Mouse (Mus musculus) CH12.LX (cell line): Measurements from ENCODE around the gene Tbrg4.

Experiments
- CTCF ChIP-seq, 2 experiments: IDR thresholded peaks in 1 of 2; conservative IDR thresholded peaks in 1 of 2; 2 replicates each; pipeline ENCODE4 v1.5.1; 2011 to 2012; ENCODE audit warnings: low read depth in 2 of 2, low read length in 2 of 2, improper control_type of control experiment in 1 of 2, inconsistent platforms in 1 of 2, mild to moderate bottlenecking in 1 of 2, moderate library complexity in 1 of 2
- ETS1 ChIP-seq: conservative IDR thresholded peaks from 2 replicates; pipeline ENCODE4 v1.6.1; 2012; ENCODE audit warnings: low read depth, mild to moderate bottlenecking, inconsistent platforms, low read length, improper control_type of control experiment, moderate library complexity
- HCFC1 ChIP-seq: IDR thresholded peaks from 2 replicates; pipeline ENCODE4 v1.6.1; 2012; ENCODE audit warnings: low read depth, mild to moderate bottlenecking, inconsistent platforms, low read length, improper control_type of control experiment
- IRF4 ChIP-seq: IDR thresholded peaks from 2 replicates; pipeline ENCODE4 v1.6.1; 2014; ENCODE audit warnings: low read depth, mild to moderate bottlenecking, inconsistent platforms, low read length, improper control_type of control experiment
- MAZ ChIP-seq: IDR thresholded peaks from 2 replicates; pipeline ENCODE4 v1.6.1; 2012; ENCODE audit warnings: low read depth, mild to moderate bottlenecking, inconsistent platforms, low read length, improper control_type of control experiment, moderate library complexity
- NELFE ChIP-seq: IDR thresholded peaks from 2 replicates; pipeline ENCODE4 v1.6.1; 2011; ENCODE audit warnings: low read depth, low read length, improper control_type of control experiment
- POLR2A ChIP-seq: IDR thresholded peaks from 2 replicates; pipeline ENCODE4 v1.6.1; 2011; ENCODE audit warnings: low read depth, mild to moderate bottlenecking, improper control_type of control experiment, low read length
- UBTF ChIP-seq: IDR thresholded peaks from 2 replicates; pipeline ENCODE4 v1.6.1; 2012; ENCODE audit warnings: low read depth, mild to moderate bottlenecking, inconsistent platforms, low read length, improper control_type of control experiment, moderate library complexity
- USF1 ChIP-seq: IDR thresholded peaks from 2 replicates; pipeline ENCODE4 v1.6.1; 2014; ENCODE audit warnings: low read depth, mild to moderate bottlenecking, inconsistent platforms, low read length, improper control_type of control experiment
- ZC3H11A ChIP-seq: IDR thresholded peaks from 2 replicates; pipeline ENCODE4 v1.6.1; 2012; ENCODE audit warnings: low read depth, mild to moderate bottlenecking, inconsistent platforms, low read length, improper control_type of control experiment
- ZMIZ1 ChIP-seq: IDR thresholded peaks from 2 replicates; pipeline ENCODE4 v1.6.1; 2012; ENCODE audit warnings: low read depth, mild to moderate bottlenecking, inconsistent platforms, low read length, improper control_type of control experiment

GRCm38 (mm10) chr11:6639072-6639471 lies 13.2 kb upstream of the Tbrg4 start:
- TF ChIP-seq ZMIZ1 (no peak), CTCF (conservative IDR thresholded peaks at IDR 0.05 in 1 of 2, IDR thresholded peaks at IDR 0.05 in 1 of 2; ENCODE audit: low read depth in 2 of 2, low read length in 2 of 2) (no peak), ETS1 (no peak), POLR2A (no peak), UBTF (no peak), ZC3H11A (no peak), IRF4 (no peak), NELFE (no peak), USF1 (no peak), HCFC1 (no peak), MAZ (no peak)
